Mouse (Mus musculus): ENCODE data around the gene Zfp90.
"Not testable (repeated sequence)": the region's sequence is repeated elsewhere in the genome, so short reads cannot be mapped to it uniquely, and the experiment has no call there.

The Zfp90 gene

GRCm38 (mm10) chr8:106415182-106415971 is at the start of gene Zfp90:
Zfp90 (plus strand) TSS chr8:106415327.
- DNase-seq: peak; percentile 96

GRCm38 (mm10) chr8:106368501-106368900 is 46.6 kb upstream of the Zfp90 start:
- DNase-seq: peak in 1 of 2 experiments; percentile 5

- no peak for DNase-seq
These were observed 46.1 kb upstream of the Zfp90 start for GRCm38 (mm10) chr8:106369069-106369468.

GRCm38 (mm10) chr8:106375957-106376356 is 39.2 kb upstream of the Zfp90 start:
- DNase-seq: no peak

GRCm38 (mm10) chr8:106376862-106377261 is 38.3 kb upstream of the Zfp90 start:
- no peak for DNase-seq

GRCm38 (mm10) chr8:106378501-106379048 is 36.6 kb upstream of the Zfp90 start:
- no peak for DNase-seq

GRCm38 (mm10) chr8:106379357-106379756 is 35.8 kb upstream of the Zfp90 start:
- no peak for DNase-seq

GRCm38 (mm10) chr8:106381026-106381425 is 34.1 kb upstream of the Zfp90 start:
- DNase-seq: no peak

- DNase-seq: no peak
These were observed 27.2 kb upstream of the Zfp90 start for GRCm38 (mm10) chr8:106387801-106388415.

GRCm38 (mm10) chr8:106394493-106394892 is 20.6 kb upstream of the Zfp90 start:
- DNase-seq: no peak

- DNase-seq: peak; percentile 87 to 92
These were observed 15.4 kb upstream of the Zfp90 start for GRCm38 (mm10) chr8:106399694-106400093.

GRCm38 (mm10) chr8:106400181-106400580 is 14.9 kb upstream of the Zfp90 start:
- DNase-seq: no peak

GRCm38 (mm10) chr8:106403246-106403933 is 11.7 kb upstream of the Zfp90 start:
- peak; percentile 77 to 84 for DNase-seq

- peak in 1 of 2 experiments; percentile 11 for DNase-seq
These were observed 10.3 kb upstream of the Zfp90 start for GRCm38 (mm10) chr8:106404825-106405224.

- DNase-seq: peak; percentile 32 to 42
These were observed 9.3 kb upstream of the Zfp90 start for GRCm38 (mm10) chr8:106405810-106406209.

GRCm38 (mm10) chr8:106410055-106410454 is 5.1 kb upstream of the Zfp90 start:
- DNase-seq: no peak

GRCm38 (mm10) chr8:106410564-106410963 is 4.6 kb upstream of the Zfp90 start:
- DNase-seq: no peak

- peak; percentile 61 to 83 for DNase-seq
These were observed 3.2 kb upstream of the Zfp90 start for GRCm38 (mm10) chr8:106411783-106412451.

GRCm38 (mm10) chr8:106417692-106418091 is 2.6 kb downstream of the Zfp90 start:
- DNase-seq: no peak

- DNase-seq: no peak
These were observed 16.0 kb downstream of the Zfp90 start for GRCm38 (mm10) chr8:106431088-106431487.

GRCm38 (mm10) chr8:106431952-106432351 is 16.8 kb downstream of the Zfp90 start:
- DNase-seq: not testable (repeated sequence)

GRCm38 (mm10) chr8:106432954-106433570 is 17.9 kb downstream of the Zfp90 start:
- peak; percentile 81 to 95 for DNase-seq
